Mouse (Mus musculus) embryonic facial prominence, embryonic 12.5 days (tissue): ENCODE measurements around the gene Fcgr3. TPM values are rescaled to one million over a fixed set of nuclear protein-coding genes. Genes with fewer than 3 reads are reported as not detected.
"Not testable (repeated sequence)": the region's sequence is repeated elsewhere in the genome, so short reads cannot be mapped to it uniquely, and the experiment has no call there.

Experiments
- ATAC-seq: fragments of 200-750 bp; cut with Nextera tagmentation; 2 replicates; pipeline ENCODE4 v1.8.0; 2017; ENCODE audit not compliant: insufficient number of reproducible peaks, insufficient read depth, low FRiP score, low TSS enrichment
- H3K27ac ChIP-seq: fragments of 300-500 bp; sonication (generic); 2 replicates; pipeline ENCODE4 v1.5.1; 2016; ENCODE audit warnings: mild to moderate bottlenecking
- H3K27me3 ChIP-seq: fragments of 300-500 bp; sonication (generic); 2 replicates; pipeline ENCODE4 v1.6.1; 2016; ENCODE audit warnings: mild to moderate bottlenecking, moderate library complexity
- H3K36me3 ChIP-seq: fragments of 300-500 bp; sonication (generic); 2 replicates; pipeline ENCODE4 v1.6.1; 2016; ENCODE audit warnings: mild to moderate bottlenecking
- H3K4me1 ChIP-seq: fragments of 300-500 bp; sonication (generic); 2 replicates; pipeline ENCODE4 v1.6.1; 2016
- H3K4me2 ChIP-seq: fragments of 300-500 bp; sonication (generic); replicated peaks from 2 replicates; pipeline ENCODE4 v1.6.1; 2016; ENCODE audit warnings: mild to moderate bottlenecking, moderate library complexity
- H3K4me3 ChIP-seq: fragments of 300-500 bp; sonication (generic); 2 replicates; pipeline ENCODE4 v1.5.1; 2016; ENCODE audit warnings: mild to moderate bottlenecking
- H3K9ac ChIP-seq: fragments of 300-500 bp; sonication (generic); 2 replicates; pipeline ENCODE4 v1.6.1; 2016; ENCODE audit warnings: mild to moderate bottlenecking, moderate library complexity
- H3K9me3 ChIP-seq: fragments of 300-500 bp; sonication (generic); 2 replicates; pipeline ENCODE4 v1.6.1; 2016; ENCODE audit warnings: mild to moderate bottlenecking, moderate library complexity
- WGBS: fragments of 180-500 bp; shearing (Covaris S2); methylation state at CpG from one replicate; pipeline ENCODE4 v1.1.7; 2016; 5-methylcytosine and 5-hydroxymethylcytosine counted together
- polyA plus RNA-seq: library from polyadenylated mRNA; unstranded; fragments of >200 nt; fragmentation: Nextera tagmentation; extraction: Ambion mirVana; gene quantifications from 2 replicates; pipeline ENCODE4 v1.2.1, GENCODE M21; 2016

The Fcgr3 gene
- polyA plus RNA-seq, 1 experiment from 2014 or later, result 6.5 TPM

GRCm38 (mm10) chr1:171079825-171080224 lies 15.1 kb upstream of the Fcgr3 start:
- H3K9me3 ChIP-seq, H3K4me3 ChIP-seq, H3K4me1 ChIP-seq, H3K4me2 ChIP-seq, H3K36me3 ChIP-seq, H3K9ac ChIP-seq, H3K27ac ChIP-seq: not testable (repeated sequence)
- H3K27me3 ChIP-seq, result peaks cover 29% of the 10 kb centered on the region
- ATAC-seq, result 0 out of 2 replicates have a peak, but pooled peaks have one; percentile 7
- no CpG with 5 or more reads among the region's 43 CpGs for WGBS

- not testable (repeated sequence) for H3K27ac ChIP-seq, H3K36me3 ChIP-seq, H3K4me2 ChIP-seq, H3K4me1 ChIP-seq, H3K9me3 ChIP-seq, H3K9ac ChIP-seq, H3K4me3 ChIP-seq
- H3K27me3 ChIP-seq, result peaks cover 29% of the 10 kb centered on the region
- ATAC-seq, result peak; percentile 30; the same call in 1 of the 2 replicates
- WGBS, result 0% methylated on average over 1 of the region's 35 CpGs
Measured at GRCm38 (mm10) chr1:171079345-171079744, 14.6 kb upstream of the Fcgr3 start.

- not testable (repeated sequence) for H3K4me3 ChIP-seq, ATAC-seq, H3K27ac ChIP-seq, H3K9ac ChIP-seq, H3K36me3 ChIP-seq, H3K4me1 ChIP-seq, H3K9me3 ChIP-seq
- peak overlapping the region; percentile 26; the same call in 1 of the 2 replicates for H3K4me2 ChIP-seq
- H3K27me3 ChIP-seq, result peaks cover 36% of the 10 kb centered on the region
- 28% methylated on average over 12 of the region's 12 CpGs for WGBS
Measured at GRCm38 (mm10) chr1:171078419-171078818, 13.7 kb upstream of the Fcgr3 start.

GRCm38 (mm10) chr1:171077955-171078354 lies 13.2 kb upstream of the Fcgr3 start:
- Histone ChIP-seq H3K4me3 (peak overlapping the region; percentile 23; the same call in 1 of the 2 replicates), H3K4me2 (peak overlapping the region; percentile 35), H3K27me3 (peaks cover 36% of the 10 kb centered on the region)
- not testable (repeated sequence) for H3K9ac ChIP-seq, H3K27ac ChIP-seq, H3K9me3 ChIP-seq, H3K4me1 ChIP-seq, H3K36me3 ChIP-seq
- ATAC-seq, result 0 out of 2 replicates have a peak, but pooled peaks have one; percentile 6
- WGBS, result 3% methylated on average over 20 of the region's 27 CpGs

GRCm38 (mm10) chr1:171077192-171077591 lies 12.5 kb upstream of the Fcgr3 start:
- H3K27me3 ChIP-seq, result peaks cover 36% of the 10 kb centered on the region
- 40% methylated on average over 5 of the region's 5 CpGs for WGBS
- H3K27ac ChIP-seq, H3K9ac ChIP-seq, H3K4me1 ChIP-seq, H3K36me3 ChIP-seq, ATAC-seq, H3K4me3 ChIP-seq, H3K4me2 ChIP-seq, H3K9me3 ChIP-seq: not testable (repeated sequence)

- H3K27me3 ChIP-seq, result peaks cover 31% of the 10 kb centered on the region
- H3K4me1 ChIP-seq, ATAC-seq, H3K4me3 ChIP-seq, H3K9ac ChIP-seq, H3K36me3 ChIP-seq, H3K4me2 ChIP-seq, H3K9me3 ChIP-seq, H3K27ac ChIP-seq: not testable (repeated sequence)
- 67% methylated on average over 5 of the region's 5 CpGs for WGBS
Measured at GRCm38 (mm10) chr1:171076176-171076575, 11.4 kb upstream of the Fcgr3 start.

- H3K4me1 ChIP-seq, H3K4me3 ChIP-seq, H3K4me2 ChIP-seq, H3K27ac ChIP-seq, H3K9me3 ChIP-seq, H3K36me3 ChIP-seq, H3K9ac ChIP-seq, ATAC-seq: not testable (repeated sequence)
- H3K27me3 ChIP-seq, result peaks cover 43% of the 10 kb centered on the region
- 12% methylated on average over 5 of the region's 10 CpGs for WGBS
Measured at GRCm38 (mm10) chr1:171074283-171074682, 9.5 kb upstream of the Fcgr3 start.

- not testable (repeated sequence) for H3K36me3 ChIP-seq, H3K4me2 ChIP-seq, H3K9ac ChIP-seq, H3K4me1 ChIP-seq, H3K9me3 ChIP-seq, H3K27ac ChIP-seq, H3K4me3 ChIP-seq
- peaks cover 35% of the 10 kb centered on the region for H3K27me3 ChIP-seq
- ATAC-seq, result 0 out of 2 replicates have a peak, but pooled peaks have one; percentile 22
- no CpG with 5 or more reads among the region's 45 CpGs for WGBS
Measured at GRCm38 (mm10) chr1:171072217-171072616, 7.5 kb upstream of the Fcgr3 start.

- H3K4me2 ChIP-seq, result not testable (repeated sequence)
- WGBS, result no CpG with 5 or more reads among the region's 35 CpGs
Measured at GRCm38 (mm10) chr1:171071726-171072125, 7.0 kb upstream of the Fcgr3 start.

GRCm38 (mm10) chr1:171070879-171071278 lies 6.1 kb upstream of the Fcgr3 start:
- WGBS, result 22% methylated on average over 16 of the region's 16 CpGs
- H3K27me3 ChIP-seq, result peaks cover 38% of the 10 kb centered on the region

More at GRCm38 (mm10) chr1:171071726-171072125, 7.0 kb upstream of the Fcgr3 start:
- H3K9me3 ChIP-seq, H3K4me3 ChIP-seq, H3K9ac ChIP-seq, H3K27ac ChIP-seq, H3K4me1 ChIP-seq, H3K36me3 ChIP-seq: not testable (repeated sequence)
- peak; percentile 11; the same call in 1 of the 2 replicates for ATAC-seq
- H3K27me3 ChIP-seq, result peaks cover 33% of the 10 kb centered on the region

GRCm38 (mm10) chr1:171069508-171069907 lies 4.8 kb upstream of the Fcgr3 start:
- not testable (repeated sequence) for H3K4me3 ChIP-seq, ATAC-seq, H3K4me2 ChIP-seq, H3K9ac ChIP-seq, H3K9me3 ChIP-seq, H3K36me3 ChIP-seq, H3K27ac ChIP-seq, H3K4me1 ChIP-seq
- peaks cover 42% of the 10 kb centered on the region for H3K27me3 ChIP-seq
- 61% methylated on average over 3 of the region's 3 CpGs for whole genome bisulfite sequencing

More at GRCm38 (mm10) chr1:171070879-171071278, 6.1 kb upstream of the Fcgr3 start:
- not testable (repeated sequence) for H3K4me2 ChIP-seq, ATAC-seq, H3K4me1 ChIP-seq, H3K36me3 ChIP-seq, H3K9ac ChIP-seq, H3K27ac ChIP-seq, H3K4me3 ChIP-seq, H3K9me3 ChIP-seq

GRCm38 (mm10) chr1:171067928-171068327 lies 3.2 kb upstream of the Fcgr3 start:
- not testable (repeated sequence) for H3K27ac ChIP-seq, H3K9me3 ChIP-seq, H3K4me2 ChIP-seq, ATAC-seq, H3K36me3 ChIP-seq, H3K4me3 ChIP-seq, H3K4me1 ChIP-seq, H3K9ac ChIP-seq
- H3K27me3 ChIP-seq, result peaks cover 46% of the 10 kb centered on the region
- WGBS, result 42% methylated on average over 5 of the region's 5 CpGs

- WGBS, result 36% methylated on average over 4 of the region's 10 CpGs
- not testable (repeated sequence) for H3K4me1 ChIP-seq, H3K9me3 ChIP-seq, H3K27ac ChIP-seq, H3K36me3 ChIP-seq, H3K4me3 ChIP-seq, H3K9ac ChIP-seq, H3K4me2 ChIP-seq
- H3K27me3 ChIP-seq, result peaks cover 48% of the 10 kb centered on the region
- ATAC-seq, result peak; percentile 9; the same call in 1 of the 2 replicates
Measured at GRCm38 (mm10) chr1:171066583-171066982, 1.8 kb upstream of the Fcgr3 start.
